20 mouse cellular contexts compared by ENCODE assay signal in genomic region chr2:24443256-24443790, GRCm38 (mm10). TPM values are rescaled to one million over a fixed set of nuclear protein-coding genes. Genes with fewer than 3 reads are reported as not detected.
"Had no signal": no experiment of that assay in that cellular context is flagged by ENCODE, and none has a peak within 500 bp of the region (broad histone marks: within the 10 kb centered on the region; RNA-seq: fewer than 3 reads in every experiment).

No protein-coding gene starts in this region.

- DNase-seq: layer of hippocampus, adult 9-11 months; liver; liver, embryonic 13.5 days; liver, postnatal 0 days; lung, postnatal 14 days; retina, postnatal 1 day; right cerebral cortex, postnatal 4 days; spleen, adult 18-20 months; thymus, adult 18-20 months; thymus, postnatal 14 days had no signal

- ATAC-seq: intestine, embryonic 16.5 days; liver, postnatal 0 days; midbrain, embryonic 16.5 days had no signal

- H3K27me3 ChIP-seq: limb, embryonic 12.5 days; liver, embryonic 13.5 days; lung, embryonic 15.5 days; neural tube, embryonic 13.5 days had no signal

- H3K9ac ChIP-seq: limb, embryonic 12.5 days; liver, embryonic 13.5 days; liver, postnatal 0 days; lung, embryonic 15.5 days; midbrain, embryonic 12.5 days; neural tube, embryonic 13.5 days had no signal

- H3K4me3 ChIP-seq: limb, embryonic 12.5 days; liver, embryonic 13.5 days; lung, embryonic 15.5 days; midbrain, embryonic 12.5 days; neural tube, embryonic 13.5 days had no signal

- H3K9me3 ChIP-seq: limb, embryonic 12.5 days; liver, embryonic 13.5 days; lung, embryonic 15.5 days; midbrain, embryonic 12.5 days; neural tube, embryonic 13.5 days had no signal

- H3K4me2 ChIP-seq: limb, embryonic 12.5 days; liver, embryonic 13.5 days; lung, embryonic 15.5 days; midbrain, embryonic 12.5 days; neural tube, embryonic 13.5 days had no signal

- H3K36me3 ChIP-seq: limb, embryonic 12.5 days; liver, embryonic 13.5 days; lung, embryonic 15.5 days; midbrain, embryonic 12.5 days had no signal

- H3K4me1 ChIP-seq: limb, embryonic 12.5 days; liver, embryonic 13.5 days; lung, embryonic 15.5 days had no signal

- H3K27ac ChIP-seq: limb, embryonic 12.5 days; liver, embryonic 13.5 days; lung, embryonic 15.5 days; midbrain, embryonic 12.5 days; neural tube, embryonic 13.5 days had no signal

RNA-seq across cellular contexts. Expression of gene Pax8, which starts 32.1 kb away (rescaled TPM):
- total RNA-seq: layer of hippocampus, adult 18-20 months; left cerebral cortex, postnatal 36 days; megakaryocyte-erythroid progenitor cell, adult 5-6 weeks had no signal
- polyA plus RNA-seq: limb, embryonic 12.5 days; liver, postnatal 0 days; urinary bladder, adult 2 months had no signal
